Mouse (Mus musculus) hematopoietic multipotent progenitor cell, adult 10-12 weeks (in vitro differentiated cells): ENCODE results near the gene Tfb2m. TPM values are rescaled to one million over a fixed set of nuclear protein-coding genes. Genes with fewer than 3 reads are reported as not detected.

Experiments
- polyA plus RNA-seq: library from polyadenylated mRNA; stranded (reverse); fragments of >175 nt; gene quantifications from 2 replicates; pipeline ENCODE4 v1.2.3, GENCODE M21; 2012; ENCODE audit warnings: low replicate concordance

Gene Tfb2m
- polyA plus RNA-seq = 8.2 and 13.3 TPM in 2 replicates

GRCm38 (mm10) chr1:179545768-179546550 lies at the start of gene Tfb2m, which contains the start of gene Cnst:
Tfb2m (minus strand) TSS chr1:179546267.
Cnst (plus strand) TSS chr1:179546370.

GRCm38 (mm10) chr1:179517713-179518465 lies 28.2 kb downstream of the Tfb2m start, which contains the start of gene Smyd3:
Smyd3 (minus strand) TSS chr1:179518041.

Other genes starting within 250 kb of the Tfb2m start
- gene Smyd3, start 28.2 kb downstream of the Tfb2m start, polyA plus RNA-seq = 2.3 and 2.6 TPM in 2 replicates
- 12.5 and 19.1 TPM in 2 replicates for gene Cnst, start 103 bp upstream of the Tfb2m start, polyA plus RNA-seq
- 0.96 and 0.99 TPM in 2 replicates for gene Sccpdh, start 121.9 kb upstream of the Tfb2m start, polyA plus RNA-seq
- not detected in 2 replicates for gene Kif28, start 199.0 kb upstream of the Tfb2m start, polyA plus RNA-seq